Mouse (Mus musculus) spleen, adult 12 weeks (tissue): ENCODE results near the gene Nlgn1.

Experiments
- DNase-seq: peaks from one replicate; pipeline ENCODE4 v3.0.0; 2022; ENCODE audit warnings: low spot score

Gene Nlgn1

GRCm38 (mm10) chr3:26201410-26201809 lies 130.8 kb downstream of the Nlgn1 start:
- no peak for DNase-seq

DNA sequence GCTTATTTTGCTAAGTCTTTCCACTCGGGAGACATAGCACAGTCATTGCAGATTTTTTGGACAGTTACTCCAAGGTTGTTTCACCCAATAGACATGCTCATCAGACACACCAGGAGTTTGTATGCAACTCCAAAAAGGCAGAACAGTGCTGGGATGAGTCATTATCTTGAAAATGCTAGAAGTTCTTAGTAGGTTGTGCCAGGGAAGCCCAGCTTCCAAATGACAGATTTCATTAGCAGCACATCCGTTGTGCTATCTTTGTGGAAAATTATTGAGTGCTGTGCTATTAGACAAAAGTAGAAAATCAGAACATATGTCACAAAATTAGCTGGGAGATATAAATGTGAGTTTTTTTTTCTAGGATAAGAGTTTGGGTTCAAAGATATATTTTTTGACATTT lies 137.3 kb downstream of the Nlgn1 start:
- no peak for DNase-seq

DNA sequence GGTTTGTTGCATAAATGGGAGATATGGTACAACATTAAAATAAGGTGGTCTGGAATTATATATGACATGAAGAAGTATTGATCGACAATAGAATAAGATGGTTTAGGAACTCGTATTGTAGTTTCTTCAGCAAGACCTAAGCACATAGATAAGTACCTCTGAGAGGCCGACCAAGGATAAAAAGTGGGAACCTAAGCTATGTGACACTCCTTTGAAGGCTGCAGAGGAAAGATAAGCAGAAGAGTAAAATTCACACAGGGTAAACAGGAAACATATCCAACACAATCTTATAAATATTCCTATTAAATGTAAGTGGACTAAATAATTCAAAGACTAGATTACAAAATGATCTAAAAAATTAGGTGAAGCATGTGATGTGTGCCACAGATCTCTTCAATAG lies 151.2 kb downstream of the Nlgn1 start:
- no peak for DNase-seq

DNA sequence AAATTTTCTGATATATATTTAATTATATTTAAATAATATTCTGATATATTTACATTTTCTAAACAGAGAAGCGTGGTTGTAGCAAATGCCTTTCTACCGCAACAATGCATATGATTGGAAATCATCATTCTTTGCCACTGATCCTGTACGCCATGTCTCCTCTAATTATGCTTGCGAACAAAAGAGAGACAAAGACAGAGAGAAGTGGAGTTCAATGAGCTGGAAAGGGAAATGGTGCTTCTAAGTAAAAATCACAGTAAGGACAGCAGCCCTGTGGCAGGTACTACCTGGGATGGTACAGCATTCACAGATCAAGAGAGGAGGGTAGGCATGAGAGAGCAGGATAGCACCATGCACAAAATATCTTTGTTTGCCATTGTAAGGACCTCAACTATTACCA lies 156.9 kb downstream of the Nlgn1 start:
- no peak for DNase-seq

- no peak for DNase-seq
Observed at GRCm38 (mm10) chr3:26174257-26174656, 158.0 kb downstream of the Nlgn1 start.

DNA sequence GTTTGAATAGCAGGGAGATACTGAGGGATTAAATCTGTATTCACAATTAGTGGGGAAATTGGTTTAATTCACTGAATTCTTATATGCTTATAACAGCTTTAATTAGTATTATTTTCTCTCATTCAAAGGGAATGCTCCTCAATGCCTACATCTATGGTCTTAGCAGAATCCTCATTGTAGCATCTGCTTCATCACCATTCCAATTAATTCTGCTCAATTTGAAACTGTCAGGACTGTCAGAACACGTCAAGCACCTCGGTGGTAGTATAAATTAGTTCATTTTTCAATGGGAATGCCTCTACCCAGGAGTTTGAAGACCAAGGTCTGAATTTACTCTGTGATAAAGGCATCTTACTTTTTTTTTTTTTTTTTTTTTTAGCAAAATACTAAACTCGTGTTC lies 158.6 kb downstream of the Nlgn1 start:
- DNase-seq: no peak

- DNase-seq: no peak
Observed at GRCm38 (mm10) chr3:26166711-26167110, 165.5 kb downstream of the Nlgn1 start.

DNA sequence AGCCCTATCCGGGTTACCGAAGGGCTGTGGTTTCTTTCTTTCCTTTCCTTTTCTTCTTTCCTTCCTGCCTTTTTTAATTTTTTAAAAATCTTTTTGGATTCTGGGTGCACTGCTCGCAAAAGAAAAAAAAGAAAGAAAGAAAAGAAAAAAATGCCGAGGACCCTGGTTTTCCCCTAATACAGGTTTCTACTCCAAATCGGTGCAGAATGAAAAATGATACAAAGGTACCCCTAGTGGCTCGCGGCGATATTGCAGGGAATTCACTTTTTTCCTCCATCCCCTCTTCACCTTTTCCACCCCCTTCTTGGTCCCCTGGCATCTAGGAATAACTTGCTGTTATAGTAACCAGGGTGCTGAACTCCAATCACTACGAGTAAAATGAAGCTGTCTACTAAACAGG lies 178.5 kb downstream of the Nlgn1 start:
- DNase-seq: no peak

DNA sequence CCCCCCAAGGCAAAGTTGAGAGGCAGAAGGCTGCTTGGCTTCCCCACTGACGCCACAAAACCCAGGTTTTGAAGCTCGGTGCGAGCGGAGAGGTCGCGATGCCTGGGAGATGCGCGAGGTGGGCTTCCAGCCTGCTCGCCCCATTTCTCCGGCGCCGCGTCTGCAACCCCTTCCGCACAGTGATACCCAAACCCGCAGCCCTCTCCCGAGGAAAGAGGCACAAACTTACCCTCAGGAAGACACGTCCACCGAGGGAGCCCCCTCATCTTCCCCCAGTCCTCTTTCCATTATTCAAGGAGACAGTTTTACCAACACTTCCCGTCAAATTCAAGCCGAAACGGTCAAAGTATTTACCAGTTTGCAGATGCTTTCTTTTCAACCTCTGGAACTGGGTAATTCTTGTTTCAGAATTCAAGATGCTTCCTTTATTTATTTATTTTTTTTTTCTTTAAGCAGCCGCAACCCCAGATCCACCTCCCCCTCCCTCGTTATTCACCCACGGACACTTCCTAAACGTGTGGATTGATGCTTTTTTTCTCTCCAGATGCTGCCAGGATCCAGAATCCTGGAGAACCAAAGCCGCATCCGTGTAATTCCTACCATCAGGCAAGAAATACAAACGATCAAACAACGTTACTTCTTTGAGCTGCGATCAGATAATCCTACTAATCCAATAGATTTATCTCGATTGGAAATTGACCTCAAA lies 179.1 kb downstream of the Nlgn1 start:
- DNase-seq: no peak

DNA sequence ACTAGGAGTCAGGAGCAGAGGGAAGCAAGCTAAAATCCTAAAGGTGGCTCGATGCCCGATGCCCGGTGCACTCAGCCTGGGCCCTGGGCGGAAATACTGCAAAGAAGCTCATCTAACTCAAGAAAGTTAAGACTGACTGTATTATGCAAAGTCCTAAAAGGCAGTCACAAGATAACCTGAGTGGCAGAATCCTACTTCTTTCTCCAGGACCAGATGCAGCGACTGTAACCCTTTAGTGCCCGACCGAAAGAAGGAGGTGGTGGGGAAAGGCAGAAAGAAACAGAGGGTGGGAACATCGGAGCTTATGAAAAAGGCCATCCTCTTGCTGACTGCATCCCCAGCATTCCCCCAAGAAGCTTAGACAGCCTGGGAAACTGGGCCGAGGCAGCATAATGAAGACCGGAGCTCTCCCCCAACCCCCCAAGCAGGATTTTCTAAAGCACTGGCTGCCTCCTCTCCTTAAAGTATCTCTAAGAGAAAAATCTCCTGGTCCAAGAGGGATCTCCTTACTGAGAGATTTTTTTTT lies 179.7 kb downstream of the Nlgn1 start:
- DNase-seq: no peak

GRCm38 (mm10) chr3:26151351-26152020 lies 180.8 kb downstream of the Nlgn1 start:
- DNase-seq: no peak

DNA sequence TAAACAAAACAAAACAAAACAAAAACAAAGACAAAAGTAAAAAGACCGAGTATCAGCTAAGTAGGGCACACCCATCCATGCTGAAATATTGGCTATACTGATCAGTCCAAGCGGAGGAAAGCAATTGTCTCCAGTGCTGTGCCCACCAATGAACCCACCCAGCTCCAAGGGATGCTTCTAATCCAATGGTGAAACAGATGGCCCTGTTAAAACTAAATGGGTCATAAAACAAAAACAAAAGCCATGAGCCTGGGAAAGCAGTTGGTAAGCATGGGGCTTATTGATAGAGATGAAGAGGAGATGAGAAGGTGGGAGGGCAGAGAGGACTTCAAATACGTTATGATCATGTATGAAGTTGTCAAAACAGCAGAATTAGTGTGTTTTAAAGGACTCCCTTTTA lies 186.1 kb downstream of the Nlgn1 start:
- no peak for DNase-seq

- DNase-seq: no peak
Observed at GRCm38 (mm10) chr3:26145441-26145840, 186.8 kb downstream of the Nlgn1 start.

DNA sequence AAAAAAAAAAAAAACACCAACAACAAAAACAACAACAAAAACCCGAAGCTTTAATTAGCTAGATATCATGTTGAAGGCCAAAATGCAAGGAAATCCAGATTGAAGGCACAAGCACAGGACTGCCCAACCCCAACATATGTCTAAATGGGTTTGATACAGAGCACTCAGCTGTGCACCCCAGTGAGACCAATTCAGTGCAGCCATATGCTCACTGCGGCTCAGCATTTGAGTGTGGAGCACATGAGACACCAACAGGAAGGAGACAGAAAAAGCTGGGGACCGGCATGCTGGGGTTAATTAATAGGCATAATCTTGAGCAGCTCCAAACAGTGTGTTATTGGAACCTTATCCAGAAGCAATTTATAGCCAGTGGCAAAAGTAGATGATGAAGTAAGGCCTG lies 190.7 kb downstream of the Nlgn1 start:
- no peak for DNase-seq

DNA sequence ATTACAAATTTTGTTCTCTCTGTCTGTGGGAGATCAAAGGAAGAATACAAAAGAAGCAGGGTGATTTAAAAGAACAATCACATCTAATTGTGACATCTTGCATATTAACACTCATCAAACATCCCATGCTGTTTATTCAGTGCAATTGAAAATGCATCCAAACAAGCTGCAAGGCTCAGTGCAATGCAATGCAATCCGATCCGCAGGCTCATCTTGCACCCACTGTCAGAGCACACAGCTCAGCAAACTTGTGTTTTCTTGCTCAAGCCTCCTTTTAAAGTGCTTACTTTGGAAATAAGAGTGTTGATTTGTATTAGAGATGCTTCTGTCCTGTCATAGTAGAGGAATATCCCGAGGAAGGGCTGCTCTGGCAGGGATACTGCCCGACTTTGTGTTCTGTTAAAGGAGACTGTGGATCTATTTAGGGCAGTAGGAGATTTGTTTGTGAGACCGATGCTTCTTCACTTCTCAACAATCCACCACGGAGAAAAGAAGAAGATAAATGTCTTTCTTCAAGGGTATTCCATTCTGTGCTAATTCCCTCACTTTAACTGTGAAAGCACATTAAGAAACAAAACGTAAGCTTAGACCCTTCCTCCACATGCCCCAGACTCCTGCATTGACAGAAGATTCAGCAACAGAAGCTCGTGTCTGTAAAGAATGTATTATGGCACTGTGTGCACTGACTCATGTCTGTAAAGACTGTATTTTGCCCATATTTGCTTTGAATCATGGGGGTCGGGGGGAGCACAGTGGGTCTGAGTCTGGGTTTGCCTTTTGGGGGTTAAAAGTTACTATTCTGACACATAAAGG lies 197.2 kb downstream of the Nlgn1 start:
- no peak for DNase-seq

DNA sequence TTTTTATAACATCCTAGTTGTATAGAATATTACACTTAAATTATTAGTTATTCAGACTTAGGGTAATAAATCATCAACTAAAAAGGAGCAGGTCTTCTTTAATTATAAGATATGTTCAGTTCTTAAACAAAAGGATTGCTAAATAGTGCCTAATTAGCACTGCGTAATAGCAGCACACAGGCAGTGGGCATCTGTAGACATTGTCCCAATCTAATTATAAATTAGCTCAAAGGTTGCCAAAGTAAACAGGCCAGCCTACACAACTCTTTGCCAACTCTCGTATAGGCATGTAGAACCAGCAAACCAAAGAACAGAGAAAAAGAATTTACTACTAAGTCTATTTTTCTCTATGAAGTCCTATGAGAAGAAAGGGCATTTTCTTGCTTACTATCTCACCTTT lies 201.3 kb downstream of the Nlgn1 start:
- DNase-seq: no peak

DNA sequence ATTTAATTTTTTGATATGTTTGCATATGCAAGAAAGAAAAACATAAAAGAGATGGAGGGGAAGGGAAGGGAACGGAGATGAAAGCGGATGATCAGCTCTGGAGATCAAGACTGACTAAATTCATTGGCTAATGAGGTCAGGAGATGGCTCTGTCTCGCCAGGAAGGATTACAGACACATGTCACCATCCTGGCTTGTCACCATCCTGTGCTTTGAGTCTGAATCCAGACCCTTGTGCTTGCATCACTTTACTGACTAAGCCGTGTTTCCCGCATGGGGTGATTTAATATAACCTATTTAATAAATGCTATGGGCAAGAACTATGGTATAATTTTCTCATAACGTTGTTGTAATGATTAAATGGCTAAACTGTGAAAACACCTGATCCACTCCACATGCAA lies 202.8 kb downstream of the Nlgn1 start:
- DNase-seq: no peak

DNA sequence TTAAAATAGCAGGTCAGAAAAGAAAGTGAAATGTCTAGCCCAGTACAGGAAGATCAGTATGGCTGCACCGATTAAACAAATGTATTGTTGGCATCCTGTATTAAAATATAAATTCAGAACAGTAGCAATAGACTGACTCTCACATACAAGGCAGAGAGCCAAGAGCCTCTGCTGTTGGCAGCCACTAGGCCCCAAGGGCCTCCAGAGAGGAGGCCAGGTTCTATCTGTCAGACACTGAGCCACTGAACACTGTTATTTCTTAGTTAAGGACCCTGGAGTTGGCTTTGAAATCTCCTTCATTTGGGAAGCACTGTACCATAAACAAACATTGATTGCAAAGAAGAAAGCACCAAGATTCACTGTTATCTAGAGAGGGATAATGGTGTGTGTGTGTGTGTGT lies 215.2 kb downstream of the Nlgn1 start:
- DNase-seq: no peak

- no peak for DNase-seq
Observed at GRCm38 (mm10) chr3:26106361-26106760, 225.9 kb downstream of the Nlgn1 start.

GRCm38 (mm10) chr3:26105528-26105927 lies 226.7 kb downstream of the Nlgn1 start:
- DNase-seq: no peak

- DNase-seq: no peak
Observed at GRCm38 (mm10) chr3:26102271-26102670, 230.0 kb downstream of the Nlgn1 start.

GRCm38 (mm10) chr3:26095551-26095950 lies 236.7 kb downstream of the Nlgn1 start:
- DNase-seq: no peak

DNA sequence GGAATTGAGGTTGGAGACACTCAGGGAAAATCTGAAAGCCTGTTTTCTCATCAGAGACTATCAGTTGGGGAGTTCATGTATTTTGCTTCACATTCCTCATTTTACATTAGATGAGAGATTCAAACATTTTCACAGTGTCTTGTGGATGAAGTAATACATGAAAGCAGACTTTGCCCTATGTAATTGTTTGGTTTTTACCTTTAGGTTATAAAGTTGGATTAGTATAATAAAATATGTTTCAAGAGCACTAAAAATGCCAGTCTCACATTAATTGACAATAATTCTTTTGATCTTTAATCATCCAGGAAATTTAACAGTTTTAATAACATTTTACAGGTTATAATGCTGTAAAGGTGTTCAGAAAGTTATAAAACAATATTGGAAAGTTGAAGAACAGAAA lies 262.9 kb downstream of the Nlgn1 start:
- DNase-seq: no peak
